Mouse (Mus musculus) spleen, postnatal 14 days (tissue): Measurements from ENCODE around the gene Cntnap2.
"Not testable (repeated sequence)": the region's sequence is repeated elsewhere in the genome, so short reads cannot be mapped to it uniquely, and the experiment has no call there.

Experiments
- DNase-seq, 2 experiments: peaks; one replicate each; pipeline ENCODE4 v3.0.0; 2021 to 2022; ENCODE audit warnings: low spot score in 2 of 2

Gene Cntnap2

GRCm38 (mm10) chr6:46263171-46263570 is 1204.0 kb downstream of the Cntnap2 start:
- no peak for DNase-seq

- DNase-seq, result no peak
These were observed 1287.8 kb downstream of the Cntnap2 start for GRCm38 (mm10) chr6:46346946-46347345.

GRCm38 (mm10) chr6:46361091-46361490 is 1301.9 kb downstream of the Cntnap2 start:
- no peak for DNase-seq

- DNase-seq, result no peak
These were observed 1303.0 kb downstream of the Cntnap2 start for GRCm38 (mm10) chr6:46362156-46362555.

- no peak for DNase-seq
These were observed 1339.8 kb downstream of the Cntnap2 start for GRCm38 (mm10) chr6:46398725-46399589.

GRCm38 (mm10) chr6:46414154-46414553 is 1355.0 kb downstream of the Cntnap2 start:
- DNase-seq, result no peak

- DNase-seq, result no peak
These were observed 1355.4 kb downstream of the Cntnap2 start for GRCm38 (mm10) chr6:46414562-46414961.

- no peak for DNase-seq
These were observed 1360.7 kb downstream of the Cntnap2 start for GRCm38 (mm10) chr6:46419827-46420226.

- DNase-seq, result no peak
These were observed 1361.2 kb downstream of the Cntnap2 start for GRCm38 (mm10) chr6:46420349-46420748.

- no peak for DNase-seq
These were observed 1369.1 kb downstream of the Cntnap2 start for GRCm38 (mm10) chr6:46428231-46428630.

- DNase-seq, result no peak
These were observed 1391.9 kb downstream of the Cntnap2 start for GRCm38 (mm10) chr6:46450917-46451638.

GRCm38 (mm10) chr6:46472683-46473082 is 1413.5 kb downstream of the Cntnap2 start:
- DNase-seq, result no peak

- no peak for DNase-seq
These were observed 1425.2 kb downstream of the Cntnap2 start for GRCm38 (mm10) chr6:46484392-46484791.

- no peak for DNase-seq
These were observed 1443.6 kb downstream of the Cntnap2 start for GRCm38 (mm10) chr6:46502786-46503185.

- no peak for DNase-seq
These were observed 1453.7 kb downstream of the Cntnap2 start for GRCm38 (mm10) chr6:46512841-46513240.

- not testable (repeated sequence) for DNase-seq
These were observed 1478.4 kb downstream of the Cntnap2 start for GRCm38 (mm10) chr6:46537586-46537985.

- no peak for DNase-seq
These were observed 1504.3 kb downstream of the Cntnap2 start for GRCm38 (mm10) chr6:46563470-46563869.

GRCm38 (mm10) chr6:46575055-46575454 is 1515.9 kb downstream of the Cntnap2 start:
- no peak for DNase-seq

GRCm38 (mm10) chr6:46612365-46612764 is 1553.2 kb downstream of the Cntnap2 start:
- no peak for DNase-seq

GRCm38 (mm10) chr6:46612872-46613271 is 1553.7 kb downstream of the Cntnap2 start:
- no peak for DNase-seq

GRCm38 (mm10) chr6:46669018-46669417 is 1609.9 kb downstream of the Cntnap2 start:
- no peak for DNase-seq

- no peak for DNase-seq
These were observed 1615.9 kb downstream of the Cntnap2 start for GRCm38 (mm10) chr6:46675081-46675480.

GRCm38 (mm10) chr6:46675621-46676020 is 1616.5 kb downstream of the Cntnap2 start:
- DNase-seq, result no peak
